Mouse (Mus musculus) lung, postnatal 4 days (tissue): ENCODE measurements at regions not wholly inside any gene's neighbourhood (a gene's known extent, or its start where the extent isn't known, plus 50 kb on each side); places are given as distances from the start of the nearest gene placed in this dataset.
"Not testable (repeated sequence)": the region's sequence is repeated elsewhere in the genome, so short reads cannot be mapped to it uniquely, and the experiment has no call there.

Experiments used
- DNase-seq, 2 experiments: peaks; one replicate each; pipeline ENCODE4 v3.0.0; 2021

- no peak for DNase-seq
These were observed 569.0 kb downstream of the Lrriq3 start for GRCm38 (mm10) chr3:155662280-155662679.

DNA sequence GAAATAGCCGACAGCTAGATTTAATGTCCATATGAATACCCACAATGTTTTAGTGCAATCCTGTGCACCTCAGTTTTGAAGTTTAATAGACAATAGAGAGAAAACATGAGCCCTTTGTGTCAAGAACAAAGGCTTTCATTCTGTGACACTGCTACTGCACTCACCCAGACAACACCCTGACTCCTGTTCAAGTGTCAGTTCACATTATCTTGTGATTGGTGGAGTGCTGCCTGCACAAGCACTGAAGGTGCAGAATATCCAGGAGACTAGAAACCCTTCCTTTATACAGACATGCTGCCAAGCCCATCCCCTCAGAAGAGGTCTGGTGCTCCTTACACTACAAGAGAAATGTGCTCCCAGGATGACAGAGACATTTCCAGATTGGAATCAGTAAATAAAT, 579.3 kb downstream of the Lrriq3 start:
- DNase-seq, result no peak

- DNase-seq, result no peak
These were observed 587.0 kb downstream of the Lrriq3 start for GRCm38 (mm10) chr3:155680200-155680599.

DNA sequence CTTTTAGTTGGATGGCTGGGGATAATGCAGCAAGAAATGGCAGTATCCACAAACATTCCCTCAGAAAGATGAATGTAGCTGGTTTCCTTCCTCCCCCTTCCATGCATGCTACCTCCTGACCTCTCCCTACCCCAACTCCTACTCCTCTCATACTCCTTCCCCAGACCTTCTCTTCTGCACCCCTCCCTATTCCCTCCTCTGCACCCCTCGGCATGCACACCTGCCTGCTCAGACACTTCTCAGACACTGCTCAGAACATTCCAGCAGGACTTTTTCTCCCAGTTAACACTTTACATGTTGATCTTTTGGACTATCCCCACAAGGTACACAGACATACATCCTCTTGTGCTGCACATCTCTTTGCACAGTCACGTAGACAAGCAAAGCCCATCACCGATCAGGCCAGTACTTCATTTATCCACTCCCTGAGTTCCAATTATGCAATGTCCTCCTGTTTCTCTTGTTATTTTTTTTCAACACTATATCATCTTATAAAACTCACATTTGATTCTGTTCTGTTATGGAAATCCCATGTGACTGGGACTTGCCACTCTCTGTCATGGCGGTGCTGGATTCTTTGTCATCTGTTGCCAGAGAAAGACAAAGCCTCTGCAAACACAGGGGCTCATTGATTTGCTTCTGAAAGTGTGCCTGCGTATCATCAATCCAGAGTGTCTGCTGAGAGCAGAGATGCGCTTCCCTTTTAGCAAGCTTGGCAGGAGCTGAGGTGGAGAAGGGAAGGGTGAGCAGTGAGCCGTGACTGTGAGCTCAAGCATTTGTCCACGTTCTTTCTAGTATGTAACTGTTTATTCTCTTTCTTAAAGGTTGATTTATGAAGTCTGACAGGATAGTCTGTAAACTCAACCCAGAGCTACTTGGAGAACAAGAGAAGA, 589.9 kb downstream of the Lrriq3 start:
- no peak for DNase-seq

DNA sequence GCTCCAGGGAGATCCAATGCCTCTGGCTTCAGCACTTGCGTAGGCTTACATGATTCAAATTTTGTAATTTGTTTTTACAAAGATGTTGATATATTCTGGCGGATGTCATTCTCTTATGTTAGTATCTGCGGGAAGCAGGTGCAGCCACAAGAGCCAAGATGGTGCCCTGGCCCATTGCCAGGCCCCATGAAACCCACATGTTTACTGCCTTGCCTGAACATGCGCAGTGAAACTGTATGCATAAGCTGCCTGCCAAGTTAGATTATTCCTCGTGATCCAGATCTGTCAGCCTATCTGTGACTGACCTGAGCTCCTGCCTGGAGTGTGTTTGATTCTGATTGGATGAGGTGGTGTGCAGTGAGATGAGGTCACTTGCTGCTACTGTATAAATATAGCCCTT, 595.1 kb downstream of the Lrriq3 start:
- DNase-seq, result no peak

GRCm38 (mm10) chr3:155723011-155723510, 629.8 kb downstream of the Lrriq3 start:
- DNase-seq, result no peak

GRCm38 (mm10) chr3:155742421-155742820, 649.2 kb downstream of the Lrriq3 start:
- no peak for DNase-seq

DNA sequence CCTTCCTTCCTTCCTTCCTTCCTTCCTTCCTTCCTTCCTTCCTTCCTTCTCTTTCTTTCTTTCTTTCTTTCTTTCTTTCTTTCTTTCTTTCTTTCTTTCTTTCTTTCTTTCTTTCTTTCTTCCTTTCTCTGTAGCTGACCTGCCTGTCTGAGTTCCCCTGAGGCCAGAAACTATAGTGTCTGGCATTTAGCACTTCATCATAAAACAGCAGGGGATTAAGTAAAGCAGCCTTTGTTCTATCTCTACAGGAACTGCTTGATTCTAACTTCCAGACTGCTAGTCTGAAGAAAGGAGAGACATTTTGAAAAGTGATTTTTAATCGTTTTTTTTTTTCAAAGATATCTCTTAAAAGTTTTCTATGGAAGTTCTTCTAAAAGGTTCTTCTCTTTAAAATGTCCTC, 653.4 kb downstream of the Lrriq3 start:
- DNase-seq, result not testable (repeated sequence)

- DNase-seq, result no peak
These were observed 654.3 kb downstream of the Lrriq3 start for GRCm38 (mm10) chr3:155747511-155747910.

DNA sequence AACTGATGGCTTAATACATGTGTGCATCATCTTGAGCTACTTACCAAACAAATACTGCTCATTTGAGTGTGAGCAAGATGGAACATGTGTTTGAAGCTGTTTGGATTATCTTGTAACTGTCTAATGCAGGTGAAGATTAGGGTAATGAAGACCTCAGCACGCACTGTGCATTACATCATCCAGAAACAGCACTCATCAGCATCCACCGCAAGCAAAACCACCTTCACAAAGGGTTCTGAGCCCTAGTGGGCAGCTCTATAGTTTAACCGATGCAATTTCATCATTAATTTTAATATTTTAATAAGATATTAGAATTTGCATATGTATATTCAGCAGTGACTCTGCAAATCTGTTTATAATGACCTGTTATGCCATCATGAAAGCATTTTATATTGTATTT, 664.1 kb downstream of the Lrriq3 start:
- no peak for DNase-seq

DNA sequence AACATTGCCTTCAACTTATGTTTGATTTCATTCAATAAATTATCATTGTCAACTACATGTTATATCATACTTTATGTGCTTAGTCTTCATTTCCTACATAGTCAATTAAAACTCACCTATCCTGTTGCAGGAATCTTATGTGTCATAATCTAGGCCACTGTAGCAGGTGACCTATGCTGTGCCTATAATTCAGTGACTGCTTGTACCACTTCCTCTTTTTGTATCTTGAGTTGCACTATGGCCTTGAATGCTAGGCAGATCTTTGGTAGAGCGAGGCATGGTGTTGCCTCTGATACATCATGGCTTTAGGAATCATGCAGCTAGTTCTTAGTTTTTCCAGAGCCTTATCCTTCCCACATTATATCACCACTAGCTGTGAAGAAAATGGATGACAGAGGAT, 682.8 kb downstream of the Lrriq3 start:
- DNase-seq, result no peak

DNA sequence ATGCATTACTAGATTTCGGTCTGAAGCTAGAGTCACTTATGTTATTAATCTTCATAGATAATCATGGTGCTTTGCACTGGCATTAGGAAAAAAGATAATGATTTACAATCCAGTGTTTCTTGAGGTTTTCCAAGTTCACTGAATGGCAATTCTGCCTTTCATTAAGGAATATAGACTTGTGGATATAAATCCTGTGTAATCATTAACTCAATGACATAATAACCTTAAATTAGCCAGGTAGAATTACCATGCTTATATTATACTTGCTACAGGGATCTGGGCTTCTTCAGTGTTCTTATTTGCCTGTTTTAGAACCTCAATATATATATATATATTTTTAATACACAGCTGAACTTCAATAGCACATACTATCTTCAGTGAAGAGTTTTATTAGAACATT, 683.8 kb downstream of the Lrriq3 start:
- no peak for DNase-seq

- DNase-seq, result no peak
These were observed 722.5 kb downstream of the Lrriq3 start for GRCm38 (mm10) chr3:155815693-155816092.

GRCm38 (mm10) chr3:155824863-155825262, 731.6 kb downstream of the Lrriq3 start:
- DNase-seq, result no peak

GRCm38 (mm10) chr3:155866286-155866685, 695.3 kb upstream of the Negr1 start:
- DNase-seq, result no peak

- no peak for DNase-seq
These were observed 685.9 kb upstream of the Negr1 start for GRCm38 (mm10) chr3:155875696-155876095.

GRCm38 (mm10) chr3:155878401-155878800, 683.2 kb upstream of the Negr1 start:
- DNase-seq, result no peak

- no peak for DNase-seq
These were observed 680.9 kb upstream of the Negr1 start for GRCm38 (mm10) chr3:155880722-155881121.

DNA sequence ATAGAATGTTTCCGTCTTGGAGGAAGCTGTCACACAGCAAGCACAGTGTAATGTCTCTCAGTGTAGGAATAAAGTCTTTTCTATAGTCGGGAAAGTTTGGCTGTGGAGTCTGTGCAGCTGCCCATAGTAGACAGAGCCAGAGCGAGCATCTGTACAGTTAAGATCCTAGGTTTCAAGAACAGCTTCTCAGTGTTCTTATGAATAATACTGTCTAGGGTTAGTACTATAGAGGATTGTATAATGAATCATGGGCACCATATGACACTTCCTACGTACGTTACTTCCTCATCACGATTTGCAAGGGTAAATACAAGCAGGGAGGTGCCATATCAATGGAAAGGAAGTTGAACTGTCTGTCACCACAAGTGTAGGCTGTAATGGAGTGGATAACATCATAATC, 645.6 kb upstream of the Negr1 start:
- DNase-seq, result no peak

DNA sequence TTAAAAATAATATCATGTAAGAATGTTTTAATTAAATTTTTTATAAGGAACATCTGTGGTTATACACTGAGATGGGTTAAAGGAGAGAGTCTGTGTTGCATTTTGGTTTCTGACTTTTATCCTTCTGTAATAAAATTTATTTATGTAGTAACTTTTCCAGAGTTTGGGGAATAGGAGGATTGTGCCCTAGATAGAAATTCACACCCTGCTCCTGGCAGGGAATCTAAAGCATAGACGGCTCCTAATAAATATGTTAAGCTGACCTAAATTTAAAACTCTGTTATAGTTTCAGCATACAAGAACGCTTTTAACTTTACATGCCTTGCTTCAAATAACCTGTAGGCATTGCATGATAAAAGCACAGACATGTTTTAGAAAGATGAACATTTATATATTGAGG, 618.7 kb upstream of the Negr1 start:
- DNase-seq, result no peak

DNA sequence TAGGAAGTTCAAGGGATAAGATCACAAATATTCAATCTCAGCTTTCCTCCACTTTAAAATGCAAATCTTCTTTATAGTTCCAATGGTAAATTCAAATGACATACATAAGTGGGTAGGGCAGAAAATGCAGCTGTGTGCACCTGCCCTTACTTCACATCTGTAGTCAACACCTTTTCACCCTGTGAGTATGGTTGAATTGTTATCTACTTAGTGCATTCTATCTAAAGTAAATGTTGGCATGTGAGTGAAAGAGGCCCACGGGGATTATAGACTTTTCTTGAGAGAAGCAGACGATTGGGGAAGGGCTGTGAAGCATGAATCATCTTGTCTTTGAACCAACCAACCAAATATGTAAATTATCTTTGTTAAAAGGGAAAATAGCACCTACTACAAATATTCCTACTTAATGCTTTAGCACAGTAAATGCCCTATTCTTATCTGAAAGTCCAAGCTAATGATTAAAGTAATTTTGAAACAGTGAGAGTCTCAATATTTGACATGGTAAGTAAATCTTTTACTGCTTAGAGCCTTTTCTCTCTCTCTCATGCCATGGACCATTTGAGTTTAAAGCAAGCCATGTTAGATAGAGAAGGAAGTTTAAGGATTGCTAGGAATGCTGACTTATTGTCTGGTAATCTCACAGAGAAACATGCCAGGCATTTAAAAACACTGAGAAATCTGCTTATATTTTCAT, 617.4 kb upstream of the Negr1 start:
- DNase-seq, result no peak

DNA sequence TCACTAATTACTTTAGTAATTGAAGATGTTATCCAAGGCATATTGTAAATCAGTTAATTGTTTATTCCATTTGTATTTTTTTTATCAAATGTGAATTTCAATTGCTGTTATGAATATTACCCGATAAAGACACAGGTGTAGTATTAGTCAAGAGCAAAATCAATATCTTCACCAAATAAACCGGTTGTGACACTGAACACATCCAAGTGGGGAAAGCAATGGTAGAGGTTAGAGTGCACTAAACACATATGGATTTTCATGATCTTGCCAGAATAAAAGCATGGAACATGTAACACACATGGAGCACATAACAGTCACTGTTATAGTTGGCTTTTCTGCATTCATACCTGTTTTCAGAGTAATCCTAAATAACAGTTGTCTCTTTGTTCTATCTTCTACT, 616.4 kb upstream of the Negr1 start:
- DNase-seq, result no peak

DNA sequence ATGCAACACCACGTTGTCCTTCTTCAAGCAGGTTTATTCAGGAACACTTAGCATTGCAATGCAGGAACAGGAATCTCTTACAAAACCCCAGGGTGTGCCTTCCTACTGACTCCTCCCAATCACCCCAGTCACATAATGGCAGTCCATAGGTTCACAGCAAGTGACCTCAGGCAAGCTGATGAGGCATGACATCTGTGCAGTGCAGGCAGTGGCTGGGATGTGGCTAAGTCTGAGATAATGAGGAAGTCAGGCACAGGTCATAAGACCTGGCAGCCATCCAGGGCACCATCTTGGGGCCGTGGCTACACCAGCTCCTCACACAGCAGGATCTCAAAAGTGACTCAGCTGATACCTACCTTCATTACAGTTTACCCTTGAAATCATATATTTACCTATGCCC, 599.1 kb upstream of the Negr1 start:
- DNase-seq, result not testable (repeated sequence)

DNA sequence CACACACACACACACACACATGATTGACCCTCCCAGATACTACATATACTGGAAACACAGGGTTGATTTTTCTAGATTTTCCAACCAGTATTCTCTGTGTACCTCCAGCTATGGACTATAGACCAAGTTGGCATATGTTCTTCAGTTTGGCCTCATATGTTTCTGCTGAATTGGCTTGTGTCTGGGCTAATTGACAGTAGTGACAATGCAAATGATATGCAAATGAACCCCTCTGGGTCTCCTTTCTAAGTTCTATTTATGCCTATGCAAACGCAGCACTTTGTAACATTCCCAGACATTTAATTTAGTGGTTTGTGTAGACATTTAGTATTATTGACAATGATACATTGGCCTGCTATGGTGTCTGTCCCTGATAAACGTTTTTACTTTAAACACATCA, 582.0 kb upstream of the Negr1 start:
- no peak for DNase-seq
